Mouse (Mus musculus) midbrain, postnatal 0 days (tissue): ENCODE data around the gene Slc30a5. TPM values are rescaled to one million over a fixed set of nuclear protein-coding genes. Genes with fewer than 3 reads are reported as not detected.

Experiments
- ATAC-seq: fragments of 200-750 bp; cut with Nextera tagmentation; 2 replicates; pipeline ENCODE4 v1.8.0; 2017; ENCODE audit warnings: moderate number of reproducible peaks, mild to moderate bottlenecking, moderate TSS enrichment, moderate library complexity; ENCODE audit not compliant: low FRiP score
- DNase-seq: peaks from one replicate; pipeline ENCODE4 v3.0.0-alpha.2; 2015; ENCODE audit warnings: low spot score
- H3K27ac ChIP-seq: fragments of 300-500 bp; sonication (generic); 2 replicates; pipeline ENCODE4 v1.5.1; 2014; ENCODE audit warnings: low read depth, mild to moderate bottlenecking, low read length, mixed read lengths
- H3K27me3 ChIP-seq: fragments of 300-500 bp; sonication (generic); 2 replicates; pipeline ENCODE4 v1.6.1; 2014; ENCODE audit warnings: low read length, control low read depth, mixed read lengths; ENCODE audit not compliant: insufficient read depth
- H3K36me3 ChIP-seq: fragments of 300-500 bp; sonication (generic); 2 replicates; pipeline ENCODE4 v1.6.1; 2014; ENCODE audit warnings: low read length, control low read depth, mixed read lengths; ENCODE audit not compliant: insufficient read depth
- H3K4me1 ChIP-seq: fragments of 300-500 bp; sonication (generic); 2 replicates; pipeline ENCODE4 v1.6.1; 2014; ENCODE audit warnings: mild to moderate bottlenecking, control low read depth, antibody characterized with exemption, low read length, mixed read lengths; ENCODE audit not compliant: insufficient read depth
- H3K4me2 ChIP-seq: fragments of 300-500 bp; sonication (generic); 2 replicates; pipeline ENCODE4 v1.6.1; 2014; ENCODE audit warnings: low read depth, mild to moderate bottlenecking, low read length, mixed read lengths; ENCODE audit not compliant: poor library complexity, severe bottlenecking
- H3K4me3 ChIP-seq: fragments of 300-500 bp; sonication (generic); 2 replicates; pipeline ENCODE4 v1.5.1; 2014; ENCODE audit warnings: low read depth, mild to moderate bottlenecking, low read length, moderate library complexity
- H3K9ac ChIP-seq: fragments of 300-500 bp; sonication (generic); replicated peaks from 2 replicates; pipeline ENCODE4 v1.6.1; 2014; ENCODE audit warnings: mild to moderate bottlenecking, low read length, moderate library complexity, mixed read lengths; ENCODE audit not compliant: poor library complexity, severe bottlenecking
- H3K9me3 ChIP-seq: fragments of 300-500 bp; sonication (generic); 2 replicates; pipeline ENCODE4 v1.6.1; 2016; ENCODE audit warnings: low read length, control low read depth
- CTCF ChIP-seq: IDR thresholded peaks from 2 replicates; pipeline ENCODE4 v1.5.1; 2016; ENCODE audit warnings: antibody characterized with exemption, mild to moderate bottlenecking
- WGBS: fragments of 180-500 bp; shearing (Covaris S2); extraction: QIAGEN DNeasy Blood & Tissue Kit; methylation state at CpG from one replicate; pipeline ENCODE4 v1.1.7; 2014; 5-methylcytosine and 5-hydroxymethylcytosine counted together
- polyA plus RNA-seq: library from polyadenylated mRNA; unstranded; fragments of >200 nt; fragmentation: Nextera tagmentation; extraction: Ambion mirVana; gene quantifications from 2 replicates; pipeline ENCODE4 v1.2.1, GENCODE M21; 2015
- total RNA-seq: library from RNA; depleted of rRNA; stranded (reverse); fragments of >200 nt; gene quantifications from 2 replicates; pipeline ENCODE4 v1.2.3, GENCODE M21; 2014; rRNA removed

Gene Slc30a5
- total and polyA plus RNA-seq, 2 experiments from 2014 or later, result 21.7 to 41.7 TPM

DNA sequence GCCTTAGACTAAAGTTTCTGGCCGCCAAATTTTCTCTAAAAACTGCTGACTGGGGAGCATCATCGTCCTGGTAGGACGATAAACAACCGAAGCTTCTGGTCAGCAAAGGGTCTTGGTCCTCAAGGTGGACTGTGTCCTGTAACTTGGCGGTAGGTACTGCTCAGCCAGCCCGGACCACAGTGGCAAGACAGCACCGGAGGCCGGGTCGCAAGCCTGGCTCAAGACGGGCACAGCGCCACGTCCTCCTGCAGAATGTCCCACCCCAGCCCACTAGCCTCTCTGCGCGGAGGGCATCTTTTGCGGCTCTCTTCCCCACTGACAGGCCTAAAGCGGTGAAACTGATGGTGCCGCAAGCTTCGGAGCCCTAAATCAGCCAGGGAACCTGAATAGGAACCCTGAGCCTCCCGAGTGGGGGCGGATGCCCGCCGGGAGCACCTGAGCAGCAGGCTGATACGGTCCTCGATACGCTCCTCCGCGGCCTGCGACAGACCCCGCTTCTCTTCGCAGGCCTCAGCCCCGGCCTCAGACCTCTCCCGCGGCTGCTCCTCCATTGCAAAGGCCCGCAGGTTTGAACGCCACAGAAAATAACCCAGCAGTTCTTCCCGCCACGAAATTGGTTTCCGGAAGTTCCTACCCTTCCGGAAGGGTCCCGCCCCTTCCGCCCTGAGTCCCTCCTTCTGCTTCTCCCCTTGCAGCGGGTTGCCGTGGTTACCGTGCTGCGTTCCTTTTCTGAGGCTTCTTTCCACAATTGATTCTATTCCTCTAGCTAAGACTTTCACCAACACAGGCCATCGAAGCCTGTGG lies 57.8 kb downstream of the Slc30a5 start, which contains the start of gene Cenph:
Gene Cenph (minus strand): TSS at position 648 of the 804 bp plus-strand sequence.
- no peak for TF ChIP-seq CTCF
- Histone ChIP-seq H3K27ac (no peak within 1 kb of the TSS), H3K9ac (no peak within 1 kb of the TSS), H3K4me2 (peak within 1 kb of the TSS; percentile 99), H3K4me1 (no peaks in the 10 kb centered on the region; the same call in 1 of the 2 replicates), H3K27me3 (no peaks in the 10 kb centered on the region), H3K4me3 (peak within 1 kb of the TSS; percentile 72), H3K9me3 (no peaks in the 10 kb centered on the region), H3K36me3 (no peaks in the 10 kb centered on the region)
- peak; percentile 92 for DNase-seq
- ATAC-seq, result peak; percentile 92
- under 1% methylated on average over 46 of the region's 46 CpGs for WGBS

DNA sequence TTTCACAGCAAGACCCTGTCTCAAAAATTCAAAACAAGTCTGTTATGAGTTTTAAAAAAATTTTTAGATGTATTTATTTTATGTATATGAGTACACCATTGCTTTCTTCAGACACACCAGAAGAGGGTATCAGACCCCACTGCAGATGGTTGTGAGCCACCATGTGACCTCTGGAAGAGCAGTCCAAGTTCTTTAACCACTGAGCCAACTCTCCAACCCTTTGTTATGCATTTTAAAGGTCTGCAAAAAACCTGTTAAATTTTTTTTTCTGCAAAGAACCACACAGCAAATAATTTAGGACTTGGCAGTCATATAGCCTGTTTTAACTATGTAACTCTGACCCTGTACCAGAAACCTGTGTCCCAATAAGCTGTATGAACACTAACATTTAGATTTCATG lies 58.5 kb downstream of the Slc30a5 start:
- DNase-seq (no peak), ATAC-seq (no peak)
- H3K36me3 ChIP-seq, result no peaks in the 10 kb centered on the region
- no peak overlapping the region for H3K4me3 ChIP-seq
- no peak for TF ChIP-seq CTCF
- H3K27ac ChIP-seq, result no peak overlapping the region
- H3K4me1 ChIP-seq, result no peaks in the 10 kb centered on the region; the same call in 1 of the 2 replicates
- H3K4me2 ChIP-seq, result no peak overlapping the region
- H3K9me3 ChIP-seq, result no peaks in the 10 kb centered on the region
- H3K9ac ChIP-seq, result no peak overlapping the region
- no peaks in the 10 kb centered on the region for H3K27me3 ChIP-seq

DNA sequence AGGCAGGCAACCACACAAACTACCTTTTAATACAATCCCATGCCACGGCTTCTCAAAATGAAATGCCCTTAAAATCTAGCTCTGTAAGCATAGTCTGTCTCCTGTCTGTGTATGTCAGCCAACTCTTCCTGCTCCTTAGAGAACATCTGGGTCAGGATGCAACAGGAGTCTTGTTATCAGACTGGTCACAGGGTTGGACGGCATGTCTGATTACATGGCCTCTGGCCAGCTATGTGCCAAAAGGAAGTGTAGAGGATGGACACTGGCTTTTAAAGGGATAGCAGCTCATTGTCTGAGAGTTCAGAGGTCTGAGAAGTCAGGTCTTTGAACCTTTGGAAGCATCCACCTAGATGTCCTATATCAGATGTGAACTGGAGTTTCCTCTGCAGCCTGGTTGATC lies 77.9 kb downstream of the Slc30a5 start:
- no peaks in the 10 kb centered on the region for H3K9me3 ChIP-seq
- WGBS, result 95% methylated on average over 2 of the region's 2 CpGs
- H3K27ac ChIP-seq, result no peak overlapping the region
- H3K27me3 ChIP-seq, result no peaks in the 10 kb centered on the region
- no peak overlapping the region for H3K9ac ChIP-seq
- DNase-seq (no peak), ATAC-seq (no peak)
- no peak for TF ChIP-seq CTCF
- no peak overlapping the region for H3K4me2 ChIP-seq
- no peaks in the 10 kb centered on the region for H3K36me3 ChIP-seq
- H3K4me1 ChIP-seq, result no peaks in the 10 kb centered on the region
- H3K4me3 ChIP-seq, result no peak overlapping the region

DNA sequence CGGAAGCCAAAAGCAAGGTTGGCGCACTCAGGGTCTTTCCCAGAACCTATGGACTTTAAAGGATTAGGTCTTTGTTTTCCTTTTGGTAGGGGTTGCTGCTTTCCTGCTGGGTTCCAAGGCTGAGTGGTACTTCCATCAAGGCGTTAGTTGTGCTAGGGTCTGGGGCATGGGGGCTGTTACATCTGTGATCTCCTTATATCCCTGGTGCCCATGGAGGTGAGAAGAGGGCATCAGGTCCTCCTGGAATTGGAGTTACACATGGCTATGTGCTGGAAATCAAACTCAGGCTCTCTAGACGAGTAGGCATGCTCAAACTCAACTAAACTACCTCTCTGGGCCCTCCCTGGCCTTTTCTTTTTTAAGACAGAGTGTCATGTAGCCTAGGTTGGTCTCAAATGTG lies 79.0 kb downstream of the Slc30a5 start:
- Histone ChIP-seq H3K4me3 (no peak overlapping the region), H3K9ac (no peak overlapping the region), H3K4me2 (no peak overlapping the region), H3K27me3 (no peaks in the 10 kb centered on the region), H3K27ac (no peak overlapping the region), H3K36me3 (no peaks in the 10 kb centered on the region), H3K9me3 (no peaks in the 10 kb centered on the region), H3K4me1 (no peaks in the 10 kb centered on the region)
- 66% methylated on average over 4 of the region's 4 CpGs for WGBS
- DNase-seq (no peak), ATAC-seq (no peak)
- TF ChIP-seq CTCF, result no peak

DNA sequence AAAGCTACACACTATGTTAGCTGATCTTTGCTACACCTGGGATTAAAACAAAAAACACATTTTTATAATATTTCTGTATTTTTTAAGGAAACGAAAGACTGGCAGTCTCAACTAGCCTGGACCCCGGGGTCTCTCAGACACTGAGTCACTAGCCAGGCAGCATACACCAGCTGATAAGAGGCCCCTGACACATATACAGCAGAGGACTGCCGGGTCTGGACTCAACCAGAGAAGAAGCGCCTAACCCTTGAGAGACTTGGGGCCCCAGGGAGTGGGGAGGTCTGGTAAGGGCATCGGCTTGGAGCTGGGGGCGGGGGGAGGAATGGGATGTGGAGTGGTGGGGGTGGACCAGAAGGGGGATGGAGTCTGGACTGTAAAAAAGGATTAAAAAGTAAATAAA lies 80.2 kb downstream of the Slc30a5 start:
- WGBS, result 86% methylated on average over 6 of the region's 6 CpGs
- no peaks in the 10 kb centered on the region for H3K27me3 ChIP-seq
- no peak for ATAC-seq
- no peak for DNase-seq
- H3K9ac ChIP-seq, result no peak overlapping the region
- H3K4me2 ChIP-seq, result no peak overlapping the region
- no peaks in the 10 kb centered on the region for H3K4me1 ChIP-seq
- no peaks in the 10 kb centered on the region for H3K36me3 ChIP-seq
- TF ChIP-seq CTCF, result no peak
- no peak overlapping the region for H3K4me3 ChIP-seq
- no peaks in the 10 kb centered on the region for H3K9me3 ChIP-seq
- no peak overlapping the region for H3K27ac ChIP-seq

Other genes with a start within 250 kb of the Slc30a5 start
- gene Marveld2, start 216.5 kb downstream of the Slc30a5 start, total RNA-seq, result 1.4 and 3.4 TPM in 2 replicates
- 2.1 and 2.3 TPM in 2 replicates for gene Marveld2, start 216.5 kb downstream of the Slc30a5 start, polyA plus RNA-seq
- gene Ak6, start 182.4 kb downstream of the Slc30a5 start, total RNA-seq, result 136 and 141 TPM in 2 replicates
- 317 and 334 TPM in 2 replicates for gene Ak6, start 182.4 kb downstream of the Slc30a5 start, polyA plus RNA-seq
- 13.5 and 17.7 TPM in 2 replicates for gene Rad17, start 182.4 kb downstream of the Slc30a5 start, total RNA-seq
- 12.3 and 14.0 TPM in 2 replicates for gene Rad17, start 182.4 kb downstream of the Slc30a5 start, polyA plus RNA-seq
- gene Taf9, start 181.8 kb downstream of the Slc30a5 start, total RNA-seq, result 41.5 and 58.3 TPM in 2 replicates
- gene Taf9, start 181.8 kb downstream of the Slc30a5 start, polyA plus RNA-seq, result 45.9 and 51.3 TPM in 2 replicates
- gene Ccdc125, start 163.7 kb downstream of the Slc30a5 start, total RNA-seq, result 1.7 and 1.8 TPM in 2 replicates
- 0.81 and 0.86 TPM in 2 replicates for gene Ccdc125, start 163.7 kb downstream of the Slc30a5 start, polyA plus RNA-seq
- 24.8 and 28.6 TPM in 2 replicates for gene Cdk7, start 102.5 kb downstream of the Slc30a5 start, total RNA-seq
- gene Cdk7, start 102.5 kb downstream of the Slc30a5 start, polyA plus RNA-seq, result 30.4 and 32.1 TPM in 2 replicates
- 25.9 and 44.2 TPM in 2 replicates for gene Mrps36, start 88.8 kb downstream of the Slc30a5 start, total RNA-seq
- gene Mrps36, start 88.8 kb downstream of the Slc30a5 start, polyA plus RNA-seq, result 163 and 165 TPM in 2 replicates
- gene Cenph, start 57.5 kb downstream of the Slc30a5 start, total RNA-seq, result 0.71 and 2.2 TPM in 2 replicates
- 4.3 and 4.4 TPM in 2 replicates for gene Cenph, start 57.5 kb downstream of the Slc30a5 start, polyA plus RNA-seq
- gene Ccnb1, start 46.9 kb downstream of the Slc30a5 start, total RNA-seq, result 12.7 and 22.5 TPM in 2 replicates
- 11.5 and 11.7 TPM in 2 replicates for gene Ccnb1, start 46.9 kb downstream of the Slc30a5 start, polyA plus RNA-seq